Mouse (Mus musculus): ENCODE measurements around the gene Slc1a4.

GRCm38 (mm10) chr11:20338703-20339102 lies 6.2 kb upstream of the Slc1a4 start:
- TF ChIP-seq GATA1 (IDR thresholded peaks at IDR 0.05; ENCODE audit: low read length) (no peak), TAL1 (IDR thresholded peaks at IDR 0.05; ENCODE audit: low read length) (no peak)
